Mouse (Mus musculus) limb, embryonic 11.5 days (tissue): ENCODE measurements at regions not wholly inside any gene's neighbourhood (a gene's known extent, or its start where the extent isn't known, plus 50 kb on each side); places are given as distances from the start of the nearest gene placed in this dataset.

Source experiments
- ATAC-seq: fragments of 200-750 bp; cut with Nextera tagmentation; 2 replicates; pipeline ENCODE4 v1.8.0; 2017; ENCODE audit warnings: low read depth; ENCODE audit not compliant: insufficient number of reproducible peaks, low FRiP score, low TSS enrichment
- DNase-seq: peaks from one replicate; pipeline ENCODE4 v3.0.0-alpha.2; 2015; ENCODE audit warnings: low spot score
- H3K27ac ChIP-seq: fragments of 300-500 bp; sonication (generic); replicated peaks from 2 replicates; pipeline ENCODE4 v1.5.1; 2014; ENCODE audit warnings: low read depth, mild to moderate bottlenecking, low read length
- H3K27me3 ChIP-seq: fragments of 300-500 bp; sonication (generic); 2 replicates; pipeline ENCODE4 v1.6.1; 2014; ENCODE audit warnings: mild to moderate bottlenecking, low read length, mixed read lengths; ENCODE audit not compliant: control insufficient read depth, insufficient read depth
- H3K36me3 ChIP-seq: fragments of 300-500 bp; sonication (generic); 2 replicates; pipeline ENCODE4 v1.6.1; 2014; ENCODE audit warnings: mild to moderate bottlenecking, low read length, moderate library complexity, mixed read lengths; ENCODE audit not compliant: control insufficient read depth, insufficient read depth
- H3K4me1 ChIP-seq: fragments of 300-500 bp; sonication (generic); 2 replicates; pipeline ENCODE4 v1.6.1; 2014; ENCODE audit warnings: low read length, mixed read lengths; ENCODE audit not compliant: control insufficient read depth, insufficient read depth
- H3K4me2 ChIP-seq: fragments of 300-500 bp; sonication (generic); 2 replicates; pipeline ENCODE4 v1.6.1; 2014; ENCODE audit warnings: low read depth, mild to moderate bottlenecking, moderate library complexity; ENCODE audit not compliant: severe bottlenecking
- H3K4me3 ChIP-seq: fragments of 300-500 bp; sonication (generic); 2 replicates; pipeline ENCODE4 v1.5.1; 2014; ENCODE audit warnings: low read depth, low read length
- H3K9ac ChIP-seq: fragments of 300-500 bp; sonication (generic); 2 replicates; pipeline ENCODE4 v1.6.1; 2014; ENCODE audit warnings: mild to moderate bottlenecking, low read length
- H3K9me3 ChIP-seq: fragments of 300-500 bp; sonication (generic); 2 replicates; pipeline ENCODE4 v1.6.1; 2016; ENCODE audit warnings: low read length; ENCODE audit not compliant: control insufficient read depth
- WGBS: fragments of 180-500 bp; shearing (Covaris S2); extraction: QIAGEN DNeasy Blood & Tissue Kit; methylation state at CpG from one replicate; pipeline ENCODE4 v1.1.7; 2014; 5-methylcytosine and 5-hydroxymethylcytosine counted together

DNA sequence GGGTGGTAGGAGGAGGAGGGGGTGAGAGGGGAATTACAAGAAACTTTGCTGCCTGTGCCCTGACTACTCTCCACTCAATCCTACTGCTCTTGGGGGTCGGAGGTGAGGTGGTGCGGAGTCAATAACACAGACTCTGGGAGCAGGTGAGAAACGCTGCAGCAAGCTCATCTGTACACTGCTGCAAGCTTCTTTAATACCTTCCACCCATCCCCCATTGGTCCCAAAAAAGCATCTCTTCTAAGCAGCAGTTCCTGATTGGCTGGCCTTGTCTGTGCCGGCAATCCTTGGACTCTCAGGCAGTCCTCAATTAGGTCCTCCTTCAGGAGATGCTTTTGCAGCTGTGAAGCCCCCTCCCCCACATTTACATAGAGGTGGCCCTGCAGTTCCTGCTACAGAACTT is 79.7 kb upstream of the Bach2 start:
- no peak for ATAC-seq
- WGBS, result 41% methylated on average over 4 of the region's 4 CpGs
- H3K9me3 ChIP-seq, result no peaks in the 10 kb centered on the region
- no peak for DNase-seq
- H3K27me3 ChIP-seq, result no peaks in the 10 kb centered on the region
- no peak overlapping the region for H3K27ac ChIP-seq
- no peak overlapping the region for H3K4me3 ChIP-seq
- H3K4me2 ChIP-seq, result no peak overlapping the region
- no peak overlapping the region for H3K9ac ChIP-seq
- peaks cover 29% of the 10 kb centered on the region for H3K4me1 ChIP-seq
- no peaks in the 10 kb centered on the region for H3K36me3 ChIP-seq

DNA sequence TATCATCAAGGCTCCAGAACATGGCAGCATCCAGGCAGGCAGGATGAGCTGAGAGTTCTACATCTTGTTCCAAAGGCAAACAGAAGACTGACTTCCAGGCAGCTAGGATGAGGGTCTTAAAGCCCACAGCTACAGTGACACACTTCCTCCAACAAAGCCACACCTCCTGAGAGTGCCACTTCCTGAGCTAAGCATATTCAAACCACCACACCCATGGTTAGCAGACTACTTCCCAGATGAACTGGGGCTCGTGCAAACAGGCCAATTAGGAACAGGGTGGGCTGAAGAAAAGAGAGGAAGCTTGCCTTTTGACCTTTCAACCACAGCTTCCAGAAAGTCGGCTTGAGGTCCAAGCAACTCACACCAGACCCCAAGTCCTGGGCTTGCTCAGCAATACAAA is 77.8 kb upstream of the Bach2 start:
- no peak for DNase-seq
- Histone ChIP-seq H3K36me3 (no peaks in the 10 kb centered on the region), H3K4me2 (no peak overlapping the region), H3K4me1 (peaks cover 33% of the 10 kb centered on the region), H3K9me3 (no peaks in the 10 kb centered on the region), H3K9ac (no peak overlapping the region), H3K4me3 (no peak overlapping the region), H3K27ac (no peak overlapping the region), H3K27me3 (no peaks in the 10 kb centered on the region)
- ATAC-seq, result no peak
- WGBS, result 30% methylated on average over 2 of the region's 2 CpGs

DNA sequence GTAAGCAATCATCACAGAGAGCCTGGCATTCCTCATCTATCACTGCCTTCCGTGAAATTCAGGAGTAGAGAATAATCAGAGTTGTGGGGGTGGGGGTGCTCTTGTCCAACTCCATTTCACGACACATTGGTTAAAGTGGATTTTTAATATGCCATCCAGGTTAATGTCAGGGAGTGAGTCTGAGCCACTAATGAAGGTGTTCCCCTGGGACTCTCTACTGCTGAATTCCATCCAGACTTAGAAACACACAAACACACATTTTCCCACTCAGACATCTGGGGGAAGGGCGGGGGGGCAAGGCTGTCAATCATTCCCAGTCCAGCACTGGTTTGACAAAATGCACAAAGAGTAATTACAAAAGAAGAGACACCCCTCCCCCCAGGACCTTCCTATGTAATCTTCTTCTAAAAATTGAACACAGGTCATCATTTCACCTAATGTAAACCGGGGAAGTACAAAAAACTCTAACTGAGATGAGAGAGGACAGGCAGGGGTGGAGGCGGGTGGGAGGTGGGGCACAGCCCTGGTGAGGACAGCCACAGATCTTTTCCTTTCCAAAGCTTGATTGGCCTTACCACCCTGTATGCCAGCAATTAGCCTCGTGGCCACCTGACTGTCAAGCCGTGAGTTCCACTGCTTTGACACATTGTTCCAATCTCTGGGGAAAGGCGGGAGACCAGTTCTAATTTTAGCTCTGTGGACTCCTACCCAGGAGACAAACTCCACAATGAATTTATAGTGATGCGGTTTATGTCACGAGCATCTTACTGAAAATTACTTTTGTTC is 76.5 kb upstream of the Bach2 start:
- DNase-seq (no peak), ATAC-seq (no peak)
- peaks cover 33% of the 10 kb centered on the region for H3K4me1 ChIP-seq
- H3K4me3 ChIP-seq, result no peak overlapping the region
- no peak overlapping the region for H3K4me2 ChIP-seq
- no peak overlapping the region; the same call in 1 of the 2 replicates for H3K27ac ChIP-seq
- H3K36me3 ChIP-seq, result no peaks in the 10 kb centered on the region
- H3K9ac ChIP-seq, result no peak overlapping the region
- no peaks in the 10 kb centered on the region for H3K9me3 ChIP-seq
- H3K27me3 ChIP-seq, result no peaks in the 10 kb centered on the region
- 42% methylated on average over 10 of the region's 10 CpGs for WGBS

DNA sequence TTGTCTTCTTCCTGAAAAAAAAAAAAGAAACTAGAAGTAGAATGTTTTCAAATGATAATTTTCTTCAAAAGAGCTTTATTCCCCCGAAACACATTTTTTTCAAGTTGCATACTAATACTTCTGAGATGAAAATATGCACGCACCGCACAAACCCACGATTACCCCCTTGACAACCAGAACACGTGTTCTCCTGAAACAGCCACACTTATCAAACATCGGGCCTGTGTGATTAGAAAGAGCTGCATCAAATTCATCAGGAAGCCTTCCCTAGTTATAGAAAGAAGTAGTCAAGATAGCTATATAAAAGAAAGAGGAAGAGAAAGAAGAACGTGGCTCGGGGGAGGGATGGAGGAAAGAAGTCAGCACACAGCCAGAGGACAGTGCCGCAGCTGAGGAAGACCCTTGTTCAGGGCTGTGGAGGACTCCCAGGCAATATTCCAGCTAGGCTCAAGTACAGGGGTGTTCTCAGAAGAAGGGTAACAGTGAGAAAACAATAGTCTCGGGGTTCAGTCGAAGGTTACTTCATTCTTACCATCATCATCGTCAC is 75.8 kb upstream of the Bach2 start:
- no peak overlapping the region for H3K9ac ChIP-seq
- no peaks in the 10 kb centered on the region for H3K9me3 ChIP-seq
- H3K4me2 ChIP-seq, result no peak overlapping the region
- peaks cover 33% of the 10 kb centered on the region for H3K4me1 ChIP-seq
- no peak for DNase-seq
- no peak overlapping the region for H3K4me3 ChIP-seq
- no peak for ATAC-seq
- H3K36me3 ChIP-seq, result no peaks in the 10 kb centered on the region
- H3K27me3 ChIP-seq, result no peaks in the 10 kb centered on the region
- H3K27ac ChIP-seq, result no peak overlapping the region
- WGBS, result 91% methylated on average over 12 of the region's 12 CpGs

DNA sequence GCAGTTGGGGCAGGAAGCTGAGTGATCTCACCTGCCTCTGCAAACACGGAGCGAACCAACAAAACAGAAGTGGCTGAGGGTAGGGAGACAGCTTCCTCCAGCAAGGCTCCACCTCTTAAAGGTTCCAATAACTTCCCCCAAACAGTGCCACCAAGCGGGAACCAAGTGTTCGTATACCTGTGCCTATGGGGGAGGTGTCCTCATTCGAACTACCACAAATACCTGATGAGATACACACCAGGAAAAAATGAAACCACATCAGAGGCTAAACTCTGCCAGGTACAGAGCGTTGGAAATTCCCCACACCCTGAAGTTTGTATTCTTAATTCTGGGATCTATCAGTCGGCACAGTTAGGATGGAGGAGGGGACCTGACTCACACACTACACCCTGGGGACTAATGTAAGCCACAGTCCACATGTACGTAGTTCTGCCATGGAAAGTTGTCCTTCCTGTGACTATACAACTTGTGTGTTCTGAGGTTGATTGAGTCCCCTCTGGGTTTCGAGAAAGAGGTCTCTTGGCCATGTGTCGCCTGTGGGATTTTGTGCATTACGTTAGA is 74.4 kb upstream of the Bach2 start:
- no peak for DNase-seq
- Histone ChIP-seq H3K9ac (no peak overlapping the region), H3K27me3 (no peaks in the 10 kb centered on the region), H3K36me3 (no peaks in the 10 kb centered on the region), H3K4me1 (peaks cover 27% of the 10 kb centered on the region), H3K27ac (no peak overlapping the region), H3K9me3 (no peaks in the 10 kb centered on the region), H3K4me2 (no peak overlapping the region), H3K4me3 (no peak overlapping the region)
- ATAC-seq, result no peak
- 86% methylated on average over 11 of the region's 11 CpGs for WGBS

DNA sequence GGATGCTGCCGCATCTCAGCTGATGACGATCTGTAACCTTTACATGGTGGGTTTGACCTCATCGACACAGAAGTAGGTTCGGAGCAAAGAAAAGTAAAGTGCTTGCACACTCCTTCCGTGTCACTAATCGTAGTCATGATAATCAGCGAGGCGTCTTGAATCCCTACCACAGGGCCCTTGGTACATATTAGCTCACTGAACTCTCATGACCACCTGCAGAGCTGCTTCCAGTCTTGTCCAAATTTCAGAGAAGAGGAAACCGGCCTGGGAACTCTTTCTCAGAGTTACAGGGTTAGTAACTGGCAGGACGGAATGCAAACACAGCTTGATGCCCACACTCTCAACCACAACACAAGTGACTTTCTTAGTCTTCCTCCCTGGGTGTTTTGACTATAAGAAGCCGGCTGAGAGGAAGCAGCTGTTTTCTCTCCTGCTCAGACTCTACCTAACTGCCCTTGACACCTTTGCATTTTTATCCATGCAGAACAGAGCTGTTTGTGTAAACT is 73.8 kb upstream of the Bach2 start:
- H3K4me1 ChIP-seq, result peaks cover 29% of the 10 kb centered on the region
- WGBS, result 81% methylated on average over 11 of the region's 11 CpGs
- H3K27me3 ChIP-seq, result no peaks in the 10 kb centered on the region
- H3K4me3 ChIP-seq, result no peak overlapping the region
- no peak for DNase-seq
- no peak overlapping the region for H3K4me2 ChIP-seq
- no peak for ATAC-seq
- no peak overlapping the region for H3K9ac ChIP-seq
- H3K36me3 ChIP-seq, result no peaks in the 10 kb centered on the region
- H3K9me3 ChIP-seq, result no peaks in the 10 kb centered on the region
- no peak overlapping the region for H3K27ac ChIP-seq

DNA sequence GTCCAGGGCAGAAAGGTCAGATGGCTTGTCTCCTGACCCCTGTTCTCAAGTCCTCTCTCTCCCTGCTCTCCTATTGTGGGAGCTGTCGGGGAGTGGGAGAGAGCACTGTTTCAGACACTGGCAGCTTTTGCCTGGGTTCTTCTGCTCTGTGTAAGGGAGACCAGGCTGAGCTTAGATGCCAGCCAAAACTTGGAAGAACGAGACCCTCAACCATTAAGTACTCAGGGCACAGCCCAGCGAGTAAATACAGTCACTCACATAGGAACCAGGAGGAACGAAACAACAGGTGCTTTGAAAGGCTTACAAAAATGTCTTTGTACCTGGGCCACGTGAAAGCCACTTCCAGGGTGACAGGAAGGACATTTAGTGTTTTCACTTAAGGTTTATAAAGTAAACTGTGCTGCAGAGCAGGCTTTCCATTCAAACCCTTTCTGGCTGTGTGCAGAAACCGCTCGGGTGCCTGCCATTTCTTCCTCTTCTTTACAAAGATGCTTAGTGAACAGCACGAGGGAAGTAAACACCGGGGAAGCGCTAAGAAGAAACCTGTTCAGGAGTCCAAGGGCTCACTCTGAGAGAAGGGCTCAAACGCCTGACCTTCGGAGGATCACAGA is 72.6 kb upstream of the Bach2 start:
- Histone ChIP-seq H3K4me1 (peaks cover 31% of the 10 kb centered on the region), H3K9me3 (no peaks in the 10 kb centered on the region), H3K27me3 (no peaks in the 10 kb centered on the region), H3K9ac (no peak overlapping the region), H3K36me3 (no peaks in the 10 kb centered on the region), H3K4me2 (no peak overlapping the region), H3K27ac (no peak overlapping the region), H3K4me3 (no peak overlapping the region)
- DNase-seq (no peak), ATAC-seq (no peak)
- 65% methylated on average over 12 of the region's 12 CpGs for WGBS

DNA sequence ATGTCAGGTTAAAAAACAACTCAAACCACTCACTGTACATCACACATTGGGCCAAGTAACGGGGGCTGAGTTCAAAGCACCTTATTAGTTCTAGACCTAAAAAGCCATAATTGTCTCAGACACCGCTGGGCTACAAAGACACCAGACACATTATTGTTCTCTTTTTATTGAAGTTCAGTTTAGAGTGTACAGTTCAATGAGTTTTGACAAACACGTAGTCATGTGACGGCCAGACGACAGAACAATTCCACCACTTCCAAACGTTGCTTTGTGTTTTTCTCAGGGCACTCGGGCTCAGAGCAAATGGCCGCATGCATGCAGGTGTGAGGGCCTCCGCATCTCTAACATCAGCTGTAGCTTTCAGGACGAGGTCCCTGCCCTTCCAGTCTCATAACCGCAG is 71.5 kb upstream of the Bach2 start:
- ATAC-seq, result no peak
- H3K4me3 ChIP-seq, result no peak overlapping the region
- H3K27ac ChIP-seq, result no peak overlapping the region
- no peaks in the 10 kb centered on the region for H3K36me3 ChIP-seq
- peaks cover 20% of the 10 kb centered on the region for H3K4me1 ChIP-seq
- H3K27me3 ChIP-seq, result no peaks in the 10 kb centered on the region
- H3K9ac ChIP-seq, result no peak overlapping the region
- DNase-seq, result no peak
- H3K9me3 ChIP-seq, result no peaks in the 10 kb centered on the region
- WGBS, result 71% methylated on average over 11 of the region's 11 CpGs
- H3K4me2 ChIP-seq, result no peak overlapping the region
